Comparison of ENCODE assay signal across 21 mouse cellular contexts in genomic region chr11:117998356-117998755, GRCm38 (mm10). TPM values are rescaled to one million over a fixed set of nuclear protein-coding genes. Genes with fewer than 3 reads are reported as not detected.
A peak's percentile ranks its signal among the peaks of the same experiment; 100 is the strongest.
DNase-seq lines count a peak whose midpoint lies in the region; ATAC-seq and TF ChIP-seq lines count a peak whose summit lies in the region.
"Had no signal": no experiment of that assay in that cellular context is flagged by ENCODE, and none has a peak within 500 bp of the region (broad histone marks: within the 10 kb centered on the region; RNA-seq: fewer than 3 reads in every experiment).

No protein-coding gene starts in this region.

- peaks cover 25% of the 10 kb centered on the region; the same call in 1 of the 2 replicates for H3K4me1 ChIP-seq in kidney, postnatal 0 days (replicated peaks; ENCODE audit: insufficient read depth, low read length)
- peaks cover 31% of the 10 kb centered on the region for H3K4me1 ChIP-seq in kidney, embryonic 14.5 days (ENCODE audit: control insufficient read depth, insufficient read depth, low read length)
- H3K4me1 ChIP-seq in liver, embryonic 13.5 days (replicated peaks) = peaks cover 73% of the 10 kb centered on the region
- H3K4me1 ChIP-seq in stomach, postnatal 0 days (replicated peaks; ENCODE audit: control insufficient read depth, insufficient read depth) = peaks cover 26% of the 10 kb centered on the region

- H3K36me3 ChIP-seq in kidney, postnatal 0 days (ENCODE audit: insufficient read depth, low read length) = peaks cover 26% of the 10 kb centered on the region
- peaks cover 43% of the 10 kb centered on the region for H3K36me3 ChIP-seq in kidney, embryonic 14.5 days (ENCODE audit: control insufficient read depth, insufficient read depth, low read length)
- peaks cover 53% of the 10 kb centered on the region for H3K36me3 ChIP-seq in liver, embryonic 13.5 days
- peaks cover 15% of the 10 kb centered on the region for H3K36me3 ChIP-seq in stomach, postnatal 0 days (ENCODE audit: control insufficient read depth, insufficient read depth, low read length)

- no peak overlapping the region for H3K9ac ChIP-seq in kidney, postnatal 0 days (ENCODE audit: low read depth, low read length)
- no peak overlapping the region for H3K9ac ChIP-seq in kidney, embryonic 14.5 days (ENCODE audit: low read depth, low read length)
- H3K9ac ChIP-seq in liver, embryonic 13.5 days = no peak overlapping the region; the same call in 1 of the 2 replicates
- H3K9ac ChIP-seq in stomach, postnatal 0 days (ENCODE audit: low read length) = no peak overlapping the region; the same call in 1 of the 2 replicates
- H3K9ac ChIP-seq: forebrain, embryonic 12.5 days had no signal

- DNase-seq in kidney, postnatal 0 days (ENCODE audit: low spot score) = no peak
- DNase-seq in urinary bladder, postnatal 14 days (ENCODE audit: low spot score) = peak; percentile 37
- no peak for DNase-seq in urinary bladder, adult 2 months (ENCODE audit: low spot score)
- no peak for DNase-seq in liver, embryonic 13.5 days
- DNase-seq in stomach, postnatal 0 days (ENCODE audit: low spot score) = no peak
- DNase-seq in cerebellum, postnatal 14 days = no peak
- DNase-seq in layer of hippocampus, postnatal 25 days (ENCODE audit: extremely low spot score in 1 of 2, low spot score in 1 of 2) = no peak
- DNase-seq: adrenal gland, adult 2 months; cerebellum, adult 2 months; gastrocnemius, adult 2 months; kidney, postnatal 25 days; layer of hippocampus, adult 9-11 months; lung, postnatal 10 days; right cerebral cortex, adult 18-20 months; thymus, adult 18-20 months; thymus, postnatal 4 days had no signal

- H3K9me3 ChIP-seq in kidney, postnatal 0 days (replicated peaks; ENCODE audit: low read length) = no peaks in the 10 kb centered on the region
- H3K9me3 ChIP-seq in kidney, embryonic 14.5 days (ENCODE audit: control insufficient read depth, low read length) = no peaks in the 10 kb centered on the region
- H3K9me3 ChIP-seq in liver, embryonic 13.5 days (replicated peaks) = no peaks in the 10 kb centered on the region
- no peaks in the 10 kb centered on the region for H3K9me3 ChIP-seq in stomach, postnatal 0 days (ENCODE audit: control insufficient read depth, low read length)
- H3K9me3 ChIP-seq: embryonic facial prominence, embryonic 10.5 days; forebrain, embryonic 12.5 days; hindbrain, embryonic 12.5 days; midbrain, embryonic 10.5 days had no signal

- WGBS in kidney, postnatal 0 days = 90% methylated on average over 4 of the region's 4 CpGs
- WGBS in kidney, embryonic 14.5 days = 94% methylated on average over 4 of the region's 4 CpGs
- 90% methylated on average over 4 of the region's 4 CpGs for WGBS in liver, embryonic 13.5 days (ENCODE audit: insufficient replicate concordance)
- WGBS in stomach, postnatal 0 days = 63% methylated on average over 4 of the region's 4 CpGs

- no peak overlapping the region for H3K27ac ChIP-seq in kidney, postnatal 0 days
- H3K27ac ChIP-seq in kidney, embryonic 14.5 days (ENCODE audit: low read depth, low read length) = no peak overlapping the region
- peak overlapping the region; percentile 99 for H3K27ac ChIP-seq in liver, embryonic 13.5 days
- peak overlapping the region; percentile 76 for H3K27ac ChIP-seq in stomach, postnatal 0 days (replicated peaks)
- H3K27ac ChIP-seq: embryonic facial prominence, embryonic 10.5 days; forebrain, embryonic 12.5 days; gastrocnemius, adult 2 months; hindbrain, embryonic 12.5 days; midbrain, embryonic 10.5 days had no signal

- no peak for TF ChIP-seq EP300 in stomach, postnatal 0 days (optimal IDR thresholded peaks at IDR 0.05)

- TF ChIP-seq CTCF in kidney, postnatal 0 days (IDR thresholded peaks at IDR 0.05; ENCODE audit: low read depth) = no peak
- TF ChIP-seq CTCF in stomach, postnatal 0 days (IDR thresholded peaks at IDR 0.05; ENCODE audit: low read depth) = no peak

- H3K27me3 ChIP-seq in kidney, postnatal 0 days (ENCODE audit: insufficient read depth, low read length) = no peaks in the 10 kb centered on the region
- no peaks in the 10 kb centered on the region for H3K27me3 ChIP-seq in kidney, embryonic 14.5 days (ENCODE audit: control insufficient read depth, insufficient read depth, low read length)
- no peaks in the 10 kb centered on the region for H3K27me3 ChIP-seq in liver, embryonic 13.5 days
- no peaks in the 10 kb centered on the region for H3K27me3 ChIP-seq in stomach, postnatal 0 days (ENCODE audit: control insufficient read depth, insufficient read depth, low read length)
- H3K27me3 ChIP-seq: forebrain, embryonic 12.5 days; hindbrain, embryonic 12.5 days had no signal

- ATAC-seq in kidney, postnatal 0 days (replicated peaks; ENCODE audit: low FRiP score, low read depth) = 0 out of 2 replicates have a peak, but pooled peaks have one; percentile 17
- no peak for ATAC-seq in kidney, embryonic 14.5 days (ENCODE audit: low FRiP score, low TSS enrichment)
- no peak for ATAC-seq in liver, embryonic 13.5 days (ENCODE audit: low read depth)
- peak; percentile 72 for ATAC-seq in stomach, postnatal 0 days (ENCODE audit: low FRiP score, low TSS enrichment)

- no peak overlapping the region for H3K4me2 ChIP-seq in kidney, postnatal 0 days (ENCODE audit: low read length)
- no peak overlapping the region for H3K4me2 ChIP-seq in kidney, embryonic 14.5 days (replicated peaks; ENCODE audit: low read depth, low read length)
- no peak overlapping the region for H3K4me2 ChIP-seq in liver, embryonic 13.5 days
- H3K4me2 ChIP-seq in stomach, postnatal 0 days (replicated peaks; ENCODE audit: low read depth) = no peak overlapping the region
- H3K4me2 ChIP-seq: forebrain, embryonic 12.5 days; hindbrain, embryonic 12.5 days had no signal

- no peak overlapping the region for H3K4me3 ChIP-seq in kidney, postnatal 0 days (replicated peaks; ENCODE audit: low read depth, low read length)
- H3K4me3 ChIP-seq in kidney, embryonic 14.5 days (ENCODE audit: low read length) = no peak overlapping the region
- H3K4me3 ChIP-seq in liver, embryonic 13.5 days (replicated peaks) = no peak overlapping the region
- H3K4me3 ChIP-seq in stomach, postnatal 0 days (ENCODE audit: low read depth, low read length) = no peak overlapping the region
- H3K4me3 ChIP-seq: embryonic facial prominence, embryonic 10.5 days; forebrain, embryonic 12.5 days; gastrocnemius, adult 2 months; hindbrain, embryonic 12.5 days; midbrain, embryonic 10.5 days had no signal

RNA-seq across cellular contexts. Expression of gene Pgs1, which starts 12.3 kb away (rescaled TPM):
- 29.6 and 32.0 TPM in 2 replicates for polyA plus RNA-seq in kidney, postnatal 0 days (2015; fragmentation: Nextera tagmentation; extraction: Ambion mirVana)
- 30.0 and 37.5 TPM in 2 replicates for polyA plus RNA-seq in kidney, embryonic 14.5 days (2014; fragmentation: Nextera tagmentation; extraction: Ambion mirVana)
- polyA plus RNA-seq in urinary bladder, adult 2 months (2012; rRNA removed) = 24.6 and 31.2 TPM in 2 replicates
- polyA plus RNA-seq in liver, embryonic 13.5 days (2015; fragmentation: Nextera tagmentation; extraction: Ambion mirVana) = 18.1 and 19.4 TPM in 2 replicates
- polyA plus RNA-seq in stomach, postnatal 0 days (2015; fragmentation: Nextera tagmentation; extraction: Ambion mirVana) = 28.7 and 29.4 TPM in 2 replicates
- 10 to 100 TPM; 74.2 to 75.9 TPM for total RNA-seq in layer of hippocampus, postnatal 25 days (2021)

RNA-seq across cellular contexts. Expression of gene Socs3, which starts 28.5 kb away (rescaled TPM):
- polyA plus RNA-seq in kidney, postnatal 0 days (2015; fragmentation: Nextera tagmentation; extraction: Ambion mirVana) = 11.7 and 14.4 TPM in 2 replicates
- 6.7 and 9.6 TPM in 2 replicates for polyA plus RNA-seq in kidney, embryonic 14.5 days (2014; fragmentation: Nextera tagmentation; extraction: Ambion mirVana)
- 7.8 and 9.8 TPM in 2 replicates for polyA plus RNA-seq in urinary bladder, adult 2 months (2012; rRNA removed)
- polyA plus RNA-seq in liver, embryonic 13.5 days (2015; fragmentation: Nextera tagmentation; extraction: Ambion mirVana) = 6.7 and 6.9 TPM in 2 replicates
- polyA plus RNA-seq in stomach, postnatal 0 days (2015; fragmentation: Nextera tagmentation; extraction: Ambion mirVana) = 13.5 and 15.7 TPM in 2 replicates
- total RNA-seq in layer of hippocampus, postnatal 25 days (2021) = 1 to 10 TPM; 1.3 to 1.8 TPM

Comparison
In these comparisons a context has a peak if more than half of its experiments do, and no peak if none do; other contexts are left out.
1. ATAC-seq: peak in kidney, postnatal 0 days (single experiment) and stomach, postnatal 0 days (single experiment); none in kidney, embryonic 14.5 days (single experiment) and liver, embryonic 13.5 days (single experiment).
2. H3K27ac ChIP-seq: peak in liver, embryonic 13.5 days (single experiment) and stomach, postnatal 0 days (single experiment); none in kidney, postnatal 0 days (single experiment) and kidney, embryonic 14.5 days (single experiment).